Mouse (Mus musculus): ENCODE measurements around the gene Arntl2.
"Not testable (repeated sequence)": the region's sequence is repeated elsewhere in the genome, so short reads cannot be mapped to it uniquely, and the experiment has no call there.

The Arntl2 gene

GRCm38 (mm10) chr6:146845961-146846750 is 50.3 kb downstream of the Arntl2 start:
- DNase-seq (ENCODE audit: extremely low spot score, low read depth, low spot score), result no peak

- no peak for DNase-seq (ENCODE audit: extremely low spot score, low read depth, low spot score)
Measured at GRCm38 (mm10) chr6:146847402-146847801, 51.5 kb downstream of the Arntl2 start.

GRCm38 (mm10) chr6:146848281-146848680 is 52.4 kb downstream of the Arntl2 start:
- DNase-seq (ENCODE audit: extremely low spot score, low read depth, low spot score), result no peak

- DNase-seq (ENCODE audit: extremely low spot score, low read depth, low spot score), result no peak
Measured at GRCm38 (mm10) chr6:146850050-146850449, 54.2 kb downstream of the Arntl2 start, which contains the start of gene Smco2. Gene Smco2, plus strand, starts transcription at chr6:146850104.

- no peak for DNase-seq (ENCODE audit: extremely low spot score, low read depth, low spot score)
Measured at GRCm38 (mm10) chr6:146851916-146852315, 56.1 kb downstream of the Arntl2 start.

GRCm38 (mm10) chr6:146852739-146853138 is 56.9 kb downstream of the Arntl2 start:
- no peak for DNase-seq (ENCODE audit: extremely low spot score, low read depth, low spot score)

- DNase-seq (ENCODE audit: extremely low spot score, low read depth, low spot score), result no peak
Measured at GRCm38 (mm10) chr6:146855185-146855584, 59.3 kb downstream of the Arntl2 start.

- no peak for DNase-seq (ENCODE audit: extremely low spot score, low read depth, low spot score)
Measured at GRCm38 (mm10) chr6:146857386-146857785, 61.5 kb downstream of the Arntl2 start.

- no peak for DNase-seq (ENCODE audit: extremely low spot score, low read depth, low spot score)
Measured at GRCm38 (mm10) chr6:146863154-146863553, 67.3 kb downstream of the Arntl2 start.

GRCm38 (mm10) chr6:146864370-146864769 is 68.5 kb downstream of the Arntl2 start:
- DNase-seq (ENCODE audit: extremely low spot score, low read depth, low spot score), result not testable (repeated sequence)

- no peak for DNase-seq (ENCODE audit: extremely low spot score, low read depth, low spot score)
Measured at GRCm38 (mm10) chr6:146865701-146866100, 69.8 kb downstream of the Arntl2 start.

GRCm38 (mm10) chr6:146871975-146872374 is 76.1 kb downstream of the Arntl2 start:
- DNase-seq (ENCODE audit: extremely low spot score, low read depth, low spot score), result no peak

GRCm38 (mm10) chr6:146874415-146874814 is 78.6 kb downstream of the Arntl2 start:
- no peak for DNase-seq (ENCODE audit: extremely low spot score, low read depth, low spot score)

- DNase-seq (ENCODE audit: extremely low spot score, low read depth, low spot score), result no peak
Measured at GRCm38 (mm10) chr6:146876820-146877219, 81.0 kb downstream of the Arntl2 start.

- no peak for DNase-seq (ENCODE audit: extremely low spot score, low read depth, low spot score)
Measured at GRCm38 (mm10) chr6:146877425-146878045, 81.7 kb downstream of the Arntl2 start.

- DNase-seq (ENCODE audit: extremely low spot score, low read depth, low spot score), result no peak
Measured at GRCm38 (mm10) chr6:146878926-146879325, 83.1 kb downstream of the Arntl2 start.

GRCm38 (mm10) chr6:146879856-146880255 is 84.0 kb downstream of the Arntl2 start:
- no peak for DNase-seq (ENCODE audit: extremely low spot score, low read depth, low spot score)

- DNase-seq (ENCODE audit: extremely low spot score, low read depth, low spot score), result no peak
Measured at GRCm38 (mm10) chr6:146880296-146880695, 84.4 kb downstream of the Arntl2 start.

- no peak for DNase-seq (ENCODE audit: extremely low spot score, low read depth, low spot score)
Measured at GRCm38 (mm10) chr6:146881896-146882770, 86.3 kb downstream of the Arntl2 start.
